Mouse (Mus musculus): ENCODE measurements around the gene Mbtps2. TPM values are rescaled to one million over a fixed set of nuclear protein-coding genes. Genes with fewer than 3 reads are reported as not detected.

Mbtps2 gene
- polyA plus RNA-seq, 1 experiment from 2014 or later = 14.2 TPM

- DNase-seq (ENCODE audit: low spot score) = peak; percentile 55
- H3K4me2 ChIP-seq (ENCODE audit: low read length) = peak within 1 kb of the TSS; percentile 71
- H3K27me3 ChIP-seq (ENCODE audit: insufficient read depth, low read length) = no peaks in the 10 kb centered on the region
- no peak for TF ChIP-seq CTCF (IDR thresholded peaks at IDR 0.05; ENCODE audit: low read depth)
- peak within 1 kb of the TSS; percentile 59 for H3K4me3 ChIP-seq (replicated peaks; ENCODE audit: low read depth, low read length)
- WGBS = 26% methylated on average over 40 of the region's 45 CpGs
- ATAC-seq (replicated peaks; ENCODE audit: low FRiP score, low read depth) = peak; percentile 88
- no peaks in the 10 kb centered on the region for H3K36me3 ChIP-seq (ENCODE audit: insufficient read depth, low read length)
- peak within 1 kb of the TSS; percentile 77 for H3K27ac ChIP-seq
- H3K9me3 ChIP-seq (replicated peaks; ENCODE audit: low read length) = no peaks in the 10 kb centered on the region
- H3K9ac ChIP-seq (ENCODE audit: low read depth, low read length) = peak within 1 kb of the TSS; percentile 70
- H3K4me1 ChIP-seq (replicated peaks; ENCODE audit: insufficient read depth, low read length) = no peaks in the 10 kb centered on the region
Measured at GRCm38 (mm10) chrX:157491944-157492726, 106.4 kb downstream of the Mbtps2 start, which contains the start of gene Sms. Gene Sms, minus strand, starts transcription at chrX:157492287.

- Histone ChIP-seq H3K9me3 (replicated peaks; ENCODE audit: low read length) (no peaks in the 10 kb centered on the region), H3K9ac (ENCODE audit: low read depth, low read length) (peak overlapping the region; percentile 70)
- 30% methylated on average over 63 of the region's 104 CpGs for WGBS
Measured at GRCm38 (mm10) chrX:157491145-157491935, 107.2 kb downstream of the Mbtps2 start.

GRCm38 (mm10) chrX:157490769-157491144 is 107.8 kb downstream of the Mbtps2 start:
- peak overlapping the region; percentile 70; the same call in 1 of the 2 replicates for H3K9ac ChIP-seq (ENCODE audit: low read depth, low read length)
- ATAC-seq (replicated peaks; ENCODE audit: low FRiP score, low read depth) = no peak
- no peak for DNase-seq (ENCODE audit: low spot score)
- no peaks in the 10 kb centered on the region for H3K36me3 ChIP-seq (ENCODE audit: insufficient read depth, low read length)
- peak overlapping the region; percentile 71 for H3K4me2 ChIP-seq (ENCODE audit: low read length)
- 27% methylated on average over 12 of the region's 12 CpGs for WGBS
- no peaks in the 10 kb centered on the region for H3K27me3 ChIP-seq (ENCODE audit: insufficient read depth, low read length)
- H3K4me3 ChIP-seq (replicated peaks; ENCODE audit: low read depth, low read length) = peak overlapping the region; percentile 59
- no peaks in the 10 kb centered on the region for H3K4me1 ChIP-seq (replicated peaks; ENCODE audit: insufficient read depth, low read length)
- H3K27ac ChIP-seq = no peak overlapping the region
- no peaks in the 10 kb centered on the region for H3K9me3 ChIP-seq (replicated peaks; ENCODE audit: low read length)
- no peak for TF ChIP-seq CTCF (IDR thresholded peaks at IDR 0.05; ENCODE audit: low read depth)

More at GRCm38 (mm10) chrX:157491145-157491935, 107.2 kb downstream of the Mbtps2 start:
- TF ChIP-seq CTCF (IDR thresholded peaks at IDR 0.05; ENCODE audit: low read depth) = no peak
- H3K4me2 ChIP-seq (ENCODE audit: low read length) = peak overlapping the region; percentile 71
- H3K4me1 ChIP-seq (replicated peaks; ENCODE audit: insufficient read depth, low read length) = no peaks in the 10 kb centered on the region
- peak overlapping the region; percentile 59 for H3K4me3 ChIP-seq (replicated peaks; ENCODE audit: low read depth, low read length)
- ATAC-seq (replicated peaks; ENCODE audit: low FRiP score, low read depth) (peak; percentile 63), DNase-seq (ENCODE audit: low spot score) (peak; percentile 7)
- peak overlapping the region; percentile 77 for H3K27ac ChIP-seq
- H3K27me3 ChIP-seq (ENCODE audit: insufficient read depth, low read length) = no peaks in the 10 kb centered on the region
- H3K36me3 ChIP-seq (ENCODE audit: insufficient read depth, low read length) = no peaks in the 10 kb centered on the region

- 31% methylated on average over 9 of the region's 9 CpGs for WGBS
- TF ChIP-seq CTCF (IDR thresholded peaks at IDR 0.05; ENCODE audit: low read depth) = no peak
- H3K4me2 ChIP-seq (ENCODE audit: low read length) = peak overlapping the region; percentile 71
- no peaks in the 10 kb centered on the region for H3K27me3 ChIP-seq (ENCODE audit: insufficient read depth, low read length)
- no peaks in the 10 kb centered on the region for H3K36me3 ChIP-seq (ENCODE audit: insufficient read depth, low read length)
- DNase-seq (ENCODE audit: low spot score) (peak; percentile 2), ATAC-seq (replicated peaks; ENCODE audit: low FRiP score, low read depth) (no peak)
- H3K4me3 ChIP-seq (replicated peaks; ENCODE audit: low read depth, low read length) = peak overlapping the region; percentile 59
- H3K4me1 ChIP-seq (replicated peaks; ENCODE audit: insufficient read depth, low read length) = no peaks in the 10 kb centered on the region
- no peak overlapping the region for H3K9ac ChIP-seq (ENCODE audit: low read depth, low read length)
- no peak overlapping the region for H3K27ac ChIP-seq
- H3K9me3 ChIP-seq (replicated peaks; ENCODE audit: low read length) = no peaks in the 10 kb centered on the region
Measured at GRCm38 (mm10) chrX:157489871-157490721, 108.4 kb downstream of the Mbtps2 start.

GRCm38 (mm10) chrX:157488831-157489230 is 109.7 kb downstream of the Mbtps2 start:
- Histone ChIP-seq H3K4me2 (ENCODE audit: low read length) (no peak overlapping the region), H3K27me3 (ENCODE audit: insufficient read depth, low read length) (no peaks in the 10 kb centered on the region), H3K9me3 (replicated peaks; ENCODE audit: low read length) (no peaks in the 10 kb centered on the region), H3K9ac (ENCODE audit: low read depth, low read length) (no peak overlapping the region), H3K36me3 (ENCODE audit: insufficient read depth, low read length) (no peaks in the 10 kb centered on the region), H3K27ac (no peak overlapping the region), H3K4me3 (replicated peaks; ENCODE audit: low read depth, low read length) (no peak overlapping the region), H3K4me1 (replicated peaks; ENCODE audit: insufficient read depth, low read length) (no peaks in the 10 kb centered on the region)
- no peak for TF ChIP-seq CTCF (IDR thresholded peaks at IDR 0.05; ENCODE audit: low read depth)
- no peak for DNase-seq (ENCODE audit: low spot score)
- WGBS = 79% methylated on average over 3 of the region's 3 CpGs
- no peak for ATAC-seq (replicated peaks; ENCODE audit: low FRiP score, low read depth)

Data from kidney, postnatal 0 days (tissue).